ENCODE assay signal across 8 mouse cellular contexts in genomic region chr2:151980355-151980693, GRCm38 (mm10). TPM values are rescaled to one million over a fixed set of nuclear protein-coding genes. Genes with fewer than 3 reads are reported as not detected.
DNase-seq lines count a peak whose midpoint lies in the region; ATAC-seq and TF ChIP-seq lines count a peak whose summit lies in the region.

No protein-coding gene starts in this region.

- no peaks in the 10 kb centered on the region; the same call in 1 of the 2 replicates for H3K27me3 ChIP-seq in heart, embryonic 11.5 days (ENCODE audit: control insufficient read depth, insufficient read depth, low read length)
- H3K27me3 ChIP-seq in E14TG2a.4 (ENCODE audit: insufficient read depth, low read length), result peaks cover 8% of the 10 kb centered on the region; the same call in 1 of the 2 replicates
- H3K27me3 ChIP-seq in forebrain, embryonic 16.5 days (replicated peaks; ENCODE audit: control insufficient read depth, insufficient read depth, low read length), result no peaks in the 10 kb centered on the region
- no peaks in the 10 kb centered on the region for H3K27me3 ChIP-seq in liver, postnatal 0 days (ENCODE audit: insufficient read depth, low read length)

- intact Hi-C loops in heart, postnatal 25 days (cut with DNase I), result no loop called here

- no peaks in the 10 kb centered on the region for H3K9me3 ChIP-seq in heart, embryonic 11.5 days (replicated peaks; ENCODE audit: control insufficient read depth, low read length)
- H3K9me3 ChIP-seq in E14TG2a.4 (ENCODE audit: low read length), result no peaks in the 10 kb centered on the region
- H3K9me3 ChIP-seq in forebrain, embryonic 16.5 days (ENCODE audit: control insufficient read depth, low read length), result no peaks in the 10 kb centered on the region
- no peaks in the 10 kb centered on the region for H3K9me3 ChIP-seq in liver, postnatal 0 days (ENCODE audit: low read length)

- H3K27ac ChIP-seq in heart, embryonic 11.5 days (ENCODE audit: low read depth, low read length), result no peak overlapping the region
- H3K27ac ChIP-seq in forebrain, embryonic 16.5 days (ENCODE audit: low read length), result peak overlapping the region; percentile 68
- H3K27ac ChIP-seq in liver, postnatal 0 days (ENCODE audit: low read depth), result peak overlapping the region; percentile 76; the same call in 1 of the 2 replicates

- no peaks in the 10 kb centered on the region for H3K36me3 ChIP-seq in heart, embryonic 11.5 days (ENCODE audit: control insufficient read depth, insufficient read depth, low read length)
- peaks cover 3% of the 10 kb centered on the region; the same call in 1 of the 2 replicates for H3K36me3 ChIP-seq in E14TG2a.4 (ENCODE audit: insufficient read depth, low read length)
- H3K36me3 ChIP-seq in forebrain, embryonic 16.5 days (ENCODE audit: control insufficient read depth, insufficient read depth), result no peaks in the 10 kb centered on the region
- H3K36me3 ChIP-seq in liver, postnatal 0 days (replicated peaks; ENCODE audit: insufficient read depth, low read length), result no peaks in the 10 kb centered on the region

- 49% methylated on average over 3 of the region's 3 CpGs for WGBS in heart, embryonic 11.5 days (ENCODE audit: insufficient replicate concordance)
- WGBS in forebrain, embryonic 16.5 days, result 26% methylated on average over 3 of the region's 3 CpGs
- WGBS in liver, postnatal 0 days (ENCODE audit: insufficient replicate concordance), result 40% methylated on average over 3 of the region's 3 CpGs

- no peak for TF ChIP-seq CTCF in E14TG2a.4 (conservative IDR thresholded peaks at IDR 0.05; ENCODE audit: low read length)
- TF ChIP-seq CTCF in liver, postnatal 0 days (IDR thresholded peaks at IDR 0.05; ENCODE audit: low read depth), result no peak

- no peak for TF ChIP-seq EP300 in liver, postnatal 0 days (IDR thresholded peaks at IDR 0.05; ENCODE audit: low read depth)

- ATAC-seq in heart, embryonic 11.5 days (replicated peaks; ENCODE audit: insufficient number of reproducible peaks, low FRiP score, low TSS enrichment), result peak; percentile 7; the same call in 1 of the 2 replicates
- ATAC-seq in forebrain, embryonic 16.5 days, result no peak; the same call in 1 of the 2 replicates
- peak; percentile 3; the same call in 1 of the 2 replicates for ATAC-seq in liver, postnatal 0 days

- peaks cover 8% of the 10 kb centered on the region for H3K4me1 ChIP-seq in heart, embryonic 11.5 days (ENCODE audit: control insufficient read depth, insufficient read depth, low read length)
- H3K4me1 ChIP-seq in E14TG2a.4 (replicated peaks; ENCODE audit: low read depth, low read length), result peaks cover 44% of the 10 kb centered on the region
- H3K4me1 ChIP-seq in forebrain, embryonic 16.5 days (replicated peaks; ENCODE audit: control insufficient read depth, insufficient read depth, low read length), result peaks cover 23% of the 10 kb centered on the region
- H3K4me1 ChIP-seq in liver, postnatal 0 days (ENCODE audit: insufficient read depth), result peaks cover 40% of the 10 kb centered on the region

- H3K4me2 ChIP-seq in heart, embryonic 11.5 days, result peak overlapping the region; percentile 93
- H3K4me2 ChIP-seq in forebrain, embryonic 16.5 days (ENCODE audit: low read length), result peak overlapping the region; percentile 86
- H3K4me2 ChIP-seq in liver, postnatal 0 days (ENCODE audit: low read depth, low read length), result peak overlapping the region; percentile 86

- DNase-seq in heart, postnatal 25 days (ENCODE audit: low spot score), result no peak
- DNase-seq in liver, postnatal 0 days, result no peak
- DNase-seq in Muller cell, postnatal 12 days (ENCODE audit: inconsistent ontology term), result no peak
- no peak for DNase-seq in embryo, embryonic 10 days (ENCODE audit: low spot score)
- no peak for DNase-seq in gastrocnemius, adult 18-20 months (ENCODE audit: low spot score)

- peak overlapping the region; percentile 88 for H3K4me3 ChIP-seq in heart, embryonic 11.5 days (ENCODE audit: low read depth, low read length)
- peak overlapping the region; percentile 89 for H3K4me3 ChIP-seq in E14TG2a.4 (replicated peaks; ENCODE audit: low read length)
- H3K4me3 ChIP-seq in forebrain, embryonic 16.5 days (replicated peaks; ENCODE audit: low read length), result peak overlapping the region; percentile 89
- H3K4me3 ChIP-seq in liver, postnatal 0 days (ENCODE audit: low read depth, low read length), result peak overlapping the region; percentile 83

- H3K9ac ChIP-seq in heart, embryonic 11.5 days (ENCODE audit: low read depth, low read length), result peak overlapping the region; percentile 83
- H3K9ac ChIP-seq in forebrain, embryonic 16.5 days (replicated peaks; ENCODE audit: low read depth, low read length), result peak overlapping the region; percentile 87
- peak overlapping the region; percentile 81; the same call in 1 of the 2 replicates for H3K9ac ChIP-seq in liver, postnatal 0 days (replicated peaks)

RNA-seq across cellular contexts. Expression of gene Fam110a, which starts 0.3 kb away (rescaled TPM):
- polyA plus RNA-seq in heart, embryonic 11.5 days (2014; fragmentation: Nextera tagmentation; extraction: Ambion mirVana), result 9.7 and 10.5 TPM in 2 replicates
- 1 to 10 TPM; 4.5 to 4.7 TPM for total RNA-seq in heart, postnatal 25 days (2021)
- polyA plus RNA-seq in forebrain, embryonic 16.5 days (2015; fragmentation: Nextera tagmentation; extraction: Ambion mirVana), result 66.5 and 69.2 TPM in 2 replicates
- polyA plus RNA-seq in liver, postnatal 0 days (2015; fragmentation: Nextera tagmentation; extraction: Ambion mirVana), result 6.3 and 7.3 TPM in 2 replicates
- 1 to 10 TPM; 1.8 to 2.1 TPM for total RNA-seq in gastrocnemius, adult 18-20 months (2021)

RNA-seq across cellular contexts. Expression of gene Slc52a3, which starts 16.0 kb away (rescaled TPM):
- 0.80 and 0.86 TPM in 2 replicates for polyA plus RNA-seq in heart, embryonic 11.5 days (2014; fragmentation: Nextera tagmentation; extraction: Ambion mirVana)
- 1 to 10 TPM; 1.8 to 1.9 TPM for total RNA-seq in heart, postnatal 25 days (2021)
- 1.5 and 1.9 TPM in 2 replicates for polyA plus RNA-seq in forebrain, embryonic 16.5 days (2015; fragmentation: Nextera tagmentation; extraction: Ambion mirVana)
- polyA plus RNA-seq in liver, postnatal 0 days (2015; fragmentation: Nextera tagmentation; extraction: Ambion mirVana), result 0.43 and 0.53 TPM in 2 replicates
- total RNA-seq in gastrocnemius, adult 18-20 months (2021), result 1 to 10 TPM in 1 of 2 experiments, under 1 TPM in 1; 0.94 to 1.3 TPM
